Mouse (Mus musculus) E14TG2a.4 (cell line): ENCODE measurements at regions not wholly inside any gene's neighbourhood (a gene's known extent, or its start where the extent isn't known, plus 50 kb on each side); places are given as distances from the start of the nearest gene placed in this dataset.

ENCODE experiments used
- CTCF ChIP-seq: conservative IDR thresholded peaks from 2 replicates; pipeline ENCODE4 v1.5.1; 2014; ENCODE audit warnings: low read length
- NANOG ChIP-seq: IDR thresholded peaks from 2 replicates; pipeline ENCODE4 v1.6.1; 2014; ENCODE audit warnings: borderline replicate concordance, low read length, mixed read lengths
- POU5F1 ChIP-seq: IDR thresholded peaks from 2 replicates; pipeline ENCODE4 v1.6.1; 2014; ENCODE audit warnings: low read length, borderline replicate concordance

GRCm38 (mm10) chr17:83972470-83972869, 124.7 kb upstream of the Haao start:
- TF ChIP-seq CTCF (no peak), NANOG (no peak), POU5F1 (no peak)
